Mouse (Mus musculus) right cerebral cortex, postnatal 36 days (tissue): ENCODE measurements around the gene Dnajb7.
"Not testable (repeated sequence)": the region's sequence is repeated elsewhere in the genome, so short reads cannot be mapped to it uniquely, and the experiment has no call there.

Experiments used
- DNase-seq, 2 experiments: peaks; one replicate each; pipeline ENCODE4 v3.0.0; 2022; ENCODE audit warnings: low spot score in 2 of 2, mixed read lengths in 1 of 2

The Dnajb7 gene

DNA sequence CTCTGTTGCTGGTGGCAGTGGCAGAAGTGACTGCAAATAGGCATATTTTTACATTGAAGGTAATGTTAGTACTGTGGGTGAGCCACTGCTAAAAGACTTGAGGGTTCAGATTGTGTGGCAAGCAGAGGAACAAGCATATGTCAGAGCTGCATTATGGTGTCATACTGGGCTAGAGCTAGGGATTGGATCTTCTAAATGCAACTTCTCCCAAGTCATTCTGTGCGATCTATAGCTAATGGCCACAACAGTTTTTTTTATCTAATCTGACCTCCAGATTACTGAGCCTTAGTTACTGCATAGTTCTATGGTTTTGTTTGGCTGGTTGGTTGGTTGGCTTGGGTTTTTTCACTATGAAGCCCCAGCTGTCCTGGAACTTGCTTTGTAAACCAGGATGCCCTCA lies at the start of gene Dnajb7:
Dnajb7 (minus strand) TSS at position 101 of the 400 bp plus-strand sequence.
- no peak for DNase-seq

DNA sequence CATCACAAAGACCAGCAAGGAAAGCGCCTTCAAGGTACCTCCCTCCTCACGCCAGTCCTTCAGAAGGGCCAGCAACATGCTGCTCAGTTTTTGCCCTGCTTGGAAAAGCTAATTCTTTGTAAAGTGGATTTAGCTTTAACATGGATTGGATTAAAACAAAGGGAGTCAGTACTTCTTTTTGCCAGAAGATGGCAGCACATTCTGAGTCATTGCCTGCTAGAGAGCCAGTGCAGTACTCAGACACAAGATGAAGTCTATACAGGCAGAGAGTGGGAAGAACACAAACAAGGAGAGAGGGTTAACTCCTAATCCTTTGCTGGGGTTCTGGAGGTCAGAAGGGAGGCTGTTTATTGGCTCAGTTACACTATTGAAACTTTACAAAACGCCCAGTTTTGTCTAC lies 40.4 kb upstream of the Dnajb7 start:
- DNase-seq: peak; percentile 12 to 20

DNA sequence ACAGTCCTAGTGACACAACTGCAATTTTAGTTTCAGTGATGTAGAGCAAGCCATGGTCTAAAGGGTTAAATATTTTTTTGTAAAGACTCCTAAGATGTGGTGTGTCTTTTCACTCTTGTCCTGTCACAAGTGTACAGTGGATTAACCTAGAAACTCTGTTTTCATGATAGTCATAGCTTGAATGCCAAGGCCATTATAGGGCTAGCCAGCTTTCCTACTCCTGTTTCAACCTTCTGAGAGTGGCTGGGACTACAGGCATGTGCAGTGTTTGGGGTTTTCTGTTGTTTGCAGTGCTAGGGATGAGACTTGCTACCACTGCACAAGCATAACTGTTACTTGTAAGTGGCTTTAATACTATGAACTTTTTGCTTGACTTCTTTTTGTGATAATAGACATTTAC lies 31.1 kb upstream of the Dnajb7 start:
- DNase-seq: no peak

DNA sequence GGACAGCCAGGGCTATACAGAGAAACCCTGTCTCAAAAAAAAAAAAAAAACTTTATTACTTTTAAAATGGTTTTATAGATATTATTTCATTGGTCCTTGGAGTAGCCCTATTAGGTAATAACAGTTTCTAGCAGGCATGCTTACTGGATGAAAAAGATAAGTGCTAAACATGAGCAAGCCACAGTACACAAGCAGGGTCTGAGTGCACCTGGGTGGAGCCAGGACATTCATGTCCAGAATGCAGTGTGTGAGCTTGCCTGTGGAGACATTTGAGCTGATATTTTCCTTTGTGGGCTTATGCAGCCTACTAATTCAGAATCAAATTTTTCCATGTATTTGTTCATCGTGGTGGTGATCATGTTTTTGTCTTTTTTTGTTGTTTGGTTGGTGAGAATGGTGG lies 30.2 kb upstream of the Dnajb7 start:
- DNase-seq: no peak

DNA sequence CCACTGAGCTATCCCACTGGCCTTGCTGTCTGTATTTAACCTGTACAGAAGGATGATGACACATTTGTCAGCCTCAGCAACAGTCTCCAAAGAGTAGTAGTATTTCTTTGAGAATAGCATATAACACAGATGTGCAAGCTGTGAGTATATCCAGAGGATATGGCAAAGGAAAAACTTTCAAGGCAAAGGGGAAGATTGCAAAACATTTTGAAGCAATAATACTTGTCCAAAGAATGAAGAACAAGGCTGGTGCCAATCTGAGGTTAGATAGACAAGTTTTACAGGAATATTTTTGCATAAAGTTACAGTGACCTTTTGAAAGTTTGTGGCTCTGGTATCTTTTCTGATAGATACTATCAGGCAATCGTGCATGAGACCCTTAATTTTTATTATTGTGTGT lies 23.1 kb upstream of the Dnajb7 start:
- no peak for DNase-seq

DNA sequence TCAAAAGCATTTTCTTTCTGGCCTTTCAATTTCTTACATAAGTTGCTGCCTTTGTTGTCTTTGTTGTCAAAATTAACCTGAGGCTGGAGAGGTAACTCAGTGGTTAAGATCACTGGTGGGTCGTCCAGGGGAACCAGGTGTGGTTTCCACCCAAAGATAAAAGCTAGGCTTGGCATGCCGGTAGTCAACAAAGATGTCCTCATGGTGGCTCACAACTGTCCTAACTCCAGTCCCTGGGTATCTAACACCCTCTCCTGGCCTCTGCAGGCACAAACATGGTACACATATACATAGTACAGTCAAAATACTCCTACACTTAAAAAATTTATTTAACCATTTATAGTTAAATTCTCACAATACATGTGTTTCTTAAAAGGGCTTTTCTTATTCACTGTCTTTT lies 19.8 kb upstream of the Dnajb7 start:
- no peak for DNase-seq

DNA sequence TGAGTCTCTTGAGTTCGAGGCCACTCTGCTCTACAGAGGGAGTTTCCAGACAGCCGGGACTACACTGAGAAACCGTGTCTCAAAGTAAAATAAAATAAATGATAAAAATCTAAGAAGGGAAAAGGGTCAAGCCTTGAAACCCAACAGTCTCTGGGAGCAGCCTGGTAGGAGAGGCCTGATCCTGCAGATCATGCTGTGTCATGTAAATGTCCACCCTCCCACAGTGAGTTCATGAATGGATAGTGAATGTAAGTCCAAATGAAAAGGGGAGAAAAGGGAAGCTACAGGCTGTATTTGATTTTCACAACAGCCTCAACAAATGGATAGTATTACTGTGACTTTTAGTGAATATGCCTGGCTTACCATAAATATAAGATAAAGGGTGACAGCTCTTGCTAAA lies 17.2 kb upstream of the Dnajb7 start:
- DNase-seq: no peak

DNA sequence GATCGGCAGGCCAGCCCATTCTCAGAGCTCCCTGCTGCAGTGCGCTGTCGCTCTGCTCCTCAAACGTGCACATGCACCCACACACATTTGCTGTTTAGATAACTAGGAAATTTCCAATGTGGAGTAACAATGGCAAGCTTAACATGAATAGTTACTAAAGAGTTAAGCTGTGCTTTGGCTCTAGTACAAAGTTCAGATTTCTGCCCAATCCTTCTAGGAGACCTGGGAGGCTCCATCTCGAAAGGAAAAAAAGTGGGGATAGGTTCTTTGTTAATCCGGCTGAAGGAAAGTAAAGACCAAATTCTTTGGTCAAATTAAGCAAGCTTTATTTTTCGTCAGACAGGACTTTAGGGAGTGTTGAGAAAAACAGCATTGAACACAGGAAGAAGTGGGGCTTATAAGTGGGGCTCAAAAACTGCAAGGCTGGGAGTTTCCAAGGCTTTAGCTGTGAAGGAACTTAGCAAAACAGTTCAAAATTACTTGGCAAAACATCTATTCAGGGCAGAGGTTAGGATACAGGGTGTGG lies 14.1 kb upstream of the Dnajb7 start:
- DNase-seq: no peak

DNA sequence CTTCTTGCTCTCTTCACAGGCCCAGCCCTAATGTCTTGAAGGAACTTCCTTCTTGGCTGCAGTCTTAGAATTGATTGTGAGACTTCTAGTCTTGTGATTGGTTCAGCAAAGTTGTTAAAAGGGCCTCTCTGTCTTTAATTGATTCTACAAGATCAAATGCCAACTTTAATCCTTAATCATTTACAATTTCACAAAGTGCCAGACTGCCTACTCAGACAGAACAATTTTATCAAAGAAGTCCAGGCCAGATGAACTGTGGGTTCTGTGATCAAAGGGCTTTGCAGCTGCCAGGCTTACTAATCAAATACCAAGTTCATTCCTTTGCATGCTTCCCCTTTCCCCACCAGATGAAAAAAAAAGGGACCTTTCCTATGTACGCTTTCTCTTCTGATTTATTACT lies 13.4 kb upstream of the Dnajb7 start:
- DNase-seq: no peak

DNA sequence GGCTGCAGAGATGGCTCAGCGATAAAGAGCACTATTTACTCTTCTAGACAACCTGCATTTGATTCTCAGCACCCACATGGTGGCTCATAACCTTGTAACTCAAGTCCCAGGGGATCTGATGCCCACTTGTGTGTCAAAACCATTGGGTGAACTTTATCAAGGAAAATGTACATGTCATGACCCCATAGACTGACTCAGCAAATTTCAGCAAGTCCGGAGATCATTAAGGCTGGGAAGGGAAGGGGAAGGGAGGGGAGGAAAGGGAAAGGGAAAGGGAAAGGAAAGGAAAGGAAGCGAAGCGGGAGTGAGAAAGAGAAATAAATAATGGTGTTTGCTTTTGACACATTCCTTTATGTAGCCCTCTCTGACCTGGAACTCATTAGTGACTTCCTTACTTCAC lies 10.0 kb upstream of the Dnajb7 start:
- no peak for DNase-seq

DNA sequence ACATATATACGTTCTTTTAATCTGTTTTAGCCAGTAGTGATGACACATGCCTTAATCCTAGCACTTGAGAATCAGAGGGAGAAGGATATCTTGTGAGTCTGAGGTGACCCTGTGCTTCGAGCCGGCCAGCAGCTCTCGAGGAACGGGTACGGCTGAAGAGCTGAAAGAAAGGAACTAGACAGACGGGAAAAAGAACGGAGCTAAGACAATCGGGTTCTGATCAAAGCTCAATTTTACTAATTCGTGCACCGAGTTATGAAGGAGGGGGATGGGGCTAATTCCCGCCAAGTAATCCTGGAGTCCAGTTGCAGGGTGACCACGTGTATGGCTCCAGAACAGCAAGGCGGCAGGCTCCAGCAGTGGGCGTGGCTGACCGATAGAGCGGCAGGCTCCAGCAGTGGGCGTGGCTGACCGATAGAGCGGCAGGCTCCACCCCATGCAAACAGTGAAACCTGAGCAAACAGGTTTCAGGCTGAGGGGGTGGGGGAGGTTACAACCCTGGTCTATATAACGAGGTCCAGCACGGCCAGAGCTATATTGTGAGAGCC lies 8.7 kb upstream of the Dnajb7 start:
- DNase-seq: not testable (repeated sequence)

DNA sequence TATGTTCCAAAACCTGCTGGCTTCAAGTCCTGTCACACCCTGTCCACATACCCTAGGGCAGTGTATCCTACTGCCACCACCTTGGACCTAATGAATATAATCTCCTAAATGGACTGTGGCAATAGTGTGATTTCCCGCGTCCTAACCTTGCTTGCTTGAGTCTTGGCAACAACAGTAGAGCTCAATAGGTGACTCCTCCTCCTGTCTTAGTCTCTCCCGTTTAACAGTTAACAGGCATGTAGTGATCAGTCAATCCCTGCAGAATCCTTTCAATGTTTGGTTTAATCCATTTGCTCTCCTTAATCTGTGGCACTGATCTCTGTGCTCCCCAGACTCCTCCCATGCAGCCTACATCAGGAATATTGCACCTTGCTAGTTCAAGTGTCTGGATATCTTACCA lies 3.1 kb downstream of the Dnajb7 start:
- DNase-seq: no peak

DNA sequence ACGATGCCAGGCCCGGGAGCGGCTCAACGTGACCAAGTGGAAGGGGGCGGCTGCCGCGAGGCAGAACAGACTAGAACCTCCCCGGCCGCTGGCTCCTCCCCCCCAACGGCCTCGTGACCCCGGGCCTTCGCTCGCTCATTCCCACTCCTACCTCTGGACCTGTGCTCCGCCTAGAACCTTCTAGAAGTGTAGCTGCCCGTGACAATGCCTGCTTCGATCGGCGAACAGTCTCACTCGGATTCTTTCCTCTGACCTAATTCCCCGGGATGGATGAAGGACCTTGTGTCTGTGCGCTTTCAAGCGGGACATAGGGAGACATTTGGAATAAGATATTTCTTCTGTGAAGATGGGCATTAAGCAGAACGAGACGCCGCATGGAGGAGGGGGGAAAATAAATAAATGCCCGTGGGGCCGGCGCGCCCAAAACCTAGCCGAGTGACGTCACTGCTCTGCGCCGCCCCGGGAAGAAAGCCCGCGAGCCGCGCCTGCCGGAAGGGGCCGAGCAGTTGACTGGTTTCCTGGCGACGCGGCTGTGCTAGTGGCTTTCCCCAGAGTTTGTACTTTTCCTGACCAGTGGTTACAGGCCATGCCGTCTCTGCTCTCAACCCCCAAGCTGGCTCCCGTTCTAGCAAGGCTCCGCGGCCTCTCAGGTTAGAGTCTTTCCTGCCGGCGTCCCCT lies 8.3 kb downstream of the Dnajb7 start, which contains the start of the genes St13 and Xpnpep3:
St13 (minus strand) TSS at position 440 of the 678 bp plus-strand sequence.
Xpnpep3 (plus strand) TSS at position 501 of the 678 bp plus-strand sequence.
- peak; percentile 93 to 94 for DNase-seq

DNA sequence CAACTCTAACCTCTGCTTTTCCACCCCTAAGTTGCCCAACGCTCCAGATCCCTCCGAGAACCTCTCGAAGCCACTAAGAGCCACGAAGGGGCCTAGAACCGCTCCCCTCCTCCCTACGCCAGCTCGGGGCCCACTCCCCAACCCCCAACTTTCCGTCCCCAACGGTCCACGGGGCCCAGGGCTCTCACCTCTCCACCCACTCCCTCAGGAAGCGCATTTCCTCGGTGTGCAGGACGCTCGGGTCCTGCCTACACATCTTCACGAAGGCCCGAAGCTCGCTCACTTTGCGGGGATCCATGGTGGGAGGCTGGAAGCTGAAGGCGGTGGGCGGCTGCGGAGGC lies 8.8 kb downstream of the Dnajb7 start:
- no peak for DNase-seq

DNA sequence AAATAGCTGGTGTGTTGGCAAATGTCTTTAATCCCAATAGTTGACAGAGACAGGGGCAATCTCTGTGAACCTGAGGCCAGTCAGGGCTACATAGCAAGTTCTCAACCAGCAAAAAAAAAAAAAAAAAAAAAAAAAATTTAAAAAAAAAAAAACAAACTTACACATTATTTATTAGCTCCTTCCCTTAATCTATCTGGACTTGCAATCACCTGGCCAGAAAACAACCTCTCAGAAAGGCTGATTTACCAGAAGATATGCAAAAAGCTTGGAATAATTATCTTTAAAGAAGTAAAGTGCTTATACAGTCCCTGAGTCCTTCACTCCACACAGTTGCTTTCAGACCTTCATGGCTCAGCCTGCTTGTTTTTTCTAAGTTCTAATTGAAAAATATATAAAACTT lies 9.9 kb downstream of the Dnajb7 start:
- DNase-seq: no peak

DNA sequence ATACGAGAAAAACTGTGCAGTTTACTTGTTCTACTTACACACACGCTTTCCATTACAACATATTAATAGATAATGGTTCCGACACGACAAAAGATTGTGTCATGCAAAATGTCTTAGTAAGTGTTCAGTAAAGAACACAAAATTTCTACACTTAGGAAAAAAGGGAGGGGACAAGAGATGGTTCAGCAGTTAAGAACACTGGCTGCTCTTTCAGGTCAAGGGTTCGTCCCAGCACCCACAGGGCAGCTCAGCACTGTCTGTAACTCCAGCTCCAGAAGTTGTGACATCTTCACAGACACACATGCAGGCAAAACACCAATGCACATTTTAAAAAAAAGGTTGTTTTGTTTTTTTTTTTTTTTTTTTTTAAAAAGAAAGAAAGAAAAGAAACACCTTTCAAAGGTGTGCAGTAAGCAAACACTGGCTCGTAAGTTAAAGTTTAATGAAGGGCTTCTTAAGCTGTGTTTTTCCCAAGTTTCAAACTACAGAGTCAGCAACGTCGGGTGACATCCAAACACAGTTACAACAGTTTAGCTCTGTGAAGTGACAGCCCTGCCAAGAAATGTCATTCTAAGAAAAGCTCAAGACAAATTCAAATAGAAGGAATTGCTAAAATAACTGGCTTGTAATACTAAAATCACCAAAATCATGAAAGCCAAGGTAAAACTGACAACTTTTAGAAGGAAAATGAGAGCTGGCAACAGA lies 13.7 kb downstream of the Dnajb7 start:
- DNase-seq: no peak

DNA sequence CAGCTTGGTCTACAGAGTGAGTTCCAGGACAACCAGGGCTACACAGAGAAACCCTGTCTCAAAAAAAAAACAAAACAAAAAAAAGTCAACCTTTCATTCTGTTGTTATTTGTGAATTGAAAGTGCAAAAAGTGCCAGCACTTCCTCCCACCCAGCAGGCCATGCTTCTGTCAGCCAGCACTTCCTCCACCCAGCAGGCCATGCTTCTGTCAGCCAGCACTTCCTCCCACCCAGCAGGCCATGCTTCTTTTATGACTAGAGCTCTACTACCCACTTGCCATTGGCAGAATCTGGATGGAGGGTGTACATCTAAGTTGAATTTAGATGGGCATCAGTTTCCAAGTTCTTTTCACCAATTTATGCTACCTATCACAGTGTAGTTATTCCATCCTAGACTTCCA lies 15.1 kb downstream of the Dnajb7 start:
- peak; percentile 29 to 62 for DNase-seq

DNA sequence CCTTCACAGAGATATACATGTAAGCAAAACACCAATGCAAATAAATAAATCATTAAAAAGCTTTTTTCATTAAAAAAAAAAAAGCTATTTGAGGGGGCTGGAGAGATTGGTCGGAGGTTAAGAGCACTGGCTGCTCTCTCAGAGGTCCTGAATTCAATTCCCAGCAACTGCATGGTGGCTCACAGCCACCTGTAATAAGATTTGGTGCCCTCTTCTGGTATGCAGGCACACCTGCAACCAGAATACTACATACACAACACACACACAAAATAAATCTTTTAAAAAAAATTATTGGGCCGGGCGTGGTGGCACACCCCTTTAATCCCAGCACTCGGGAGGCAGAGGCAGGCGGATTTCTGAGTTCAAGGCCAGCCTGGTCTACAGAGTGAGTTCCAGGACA lies 21.8 kb downstream of the Dnajb7 start:
- no peak for DNase-seq

DNA sequence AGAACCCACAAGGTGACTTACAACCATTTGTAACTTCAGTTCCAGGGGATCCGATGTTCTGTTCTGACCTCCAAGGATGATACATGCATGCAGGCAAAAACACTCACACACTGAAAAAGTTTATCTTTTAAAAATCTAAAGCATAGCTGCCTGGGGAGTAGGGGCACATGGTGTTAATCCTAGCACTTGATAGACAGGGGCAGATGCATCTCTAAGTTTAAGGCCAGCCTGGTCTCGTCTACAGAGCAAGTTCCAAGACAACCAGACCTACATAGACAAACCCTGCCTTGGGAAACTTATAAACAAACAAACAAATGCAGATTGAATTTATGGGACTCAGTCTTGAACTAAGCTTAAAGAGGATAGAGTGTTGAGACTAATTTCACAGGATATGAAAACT lies 29.3 kb downstream of the Dnajb7 start:
- DNase-seq: no peak

DNA sequence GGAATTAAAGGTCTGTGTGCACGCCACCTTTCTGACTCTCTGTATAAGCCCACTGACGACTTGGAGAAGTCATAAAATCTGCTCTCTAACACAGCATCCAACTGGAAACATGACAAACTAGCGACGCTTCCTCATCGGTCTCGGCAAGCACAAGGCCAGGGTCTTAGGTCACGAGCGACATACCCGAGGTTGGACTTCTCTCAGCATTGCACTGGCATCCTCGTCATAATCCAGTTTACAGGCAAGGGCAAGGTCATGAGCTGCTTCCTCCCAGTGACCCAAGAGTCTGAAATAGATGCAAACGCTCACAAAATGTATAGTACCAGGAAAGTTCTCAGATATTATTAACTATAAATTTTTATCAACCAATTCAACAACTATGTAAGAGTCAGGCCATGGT lies 33.5 kb downstream of the Dnajb7 start:
- no peak for DNase-seq

DNA sequence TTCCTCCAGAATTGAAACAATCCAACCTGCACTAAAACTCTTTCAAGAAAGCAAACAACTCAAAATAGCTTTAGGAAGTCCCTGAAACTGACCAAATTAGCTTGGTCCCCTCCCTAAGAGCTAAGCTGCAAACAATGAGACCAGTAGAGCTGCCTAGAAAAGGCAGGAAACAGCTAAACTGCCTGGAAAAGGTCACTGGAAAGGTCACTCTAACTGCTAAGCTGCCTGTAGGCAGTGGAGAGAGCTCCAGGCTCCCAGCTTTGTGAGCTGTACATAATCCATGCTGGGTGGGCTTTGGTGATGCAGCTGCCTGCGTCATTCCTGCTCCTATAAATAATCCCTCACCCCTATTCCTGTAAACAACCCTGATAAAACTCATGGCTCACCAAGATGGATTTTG lies 37.7 kb downstream of the Dnajb7 start:
- no peak for DNase-seq

DNA sequence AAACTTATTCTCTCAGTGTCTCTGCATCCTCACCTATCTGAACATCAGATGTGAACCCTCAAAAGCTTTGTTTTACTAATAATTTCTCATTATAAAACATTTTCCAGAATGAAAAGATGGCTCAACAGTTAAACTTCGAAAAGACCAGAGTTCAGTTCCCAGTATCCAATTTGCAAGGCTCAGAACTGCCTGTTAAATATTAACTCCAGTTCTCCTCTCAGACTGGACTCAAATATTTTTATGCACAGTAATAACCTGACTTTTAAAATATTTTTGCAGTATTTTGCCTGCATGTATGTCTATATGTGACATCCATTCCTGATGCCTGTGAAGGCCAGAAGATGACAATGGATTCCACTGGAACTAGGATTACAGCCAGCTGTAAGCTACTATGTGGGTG lies 39.5 kb downstream of the Dnajb7 start:
- no peak for DNase-seq

DNA sequence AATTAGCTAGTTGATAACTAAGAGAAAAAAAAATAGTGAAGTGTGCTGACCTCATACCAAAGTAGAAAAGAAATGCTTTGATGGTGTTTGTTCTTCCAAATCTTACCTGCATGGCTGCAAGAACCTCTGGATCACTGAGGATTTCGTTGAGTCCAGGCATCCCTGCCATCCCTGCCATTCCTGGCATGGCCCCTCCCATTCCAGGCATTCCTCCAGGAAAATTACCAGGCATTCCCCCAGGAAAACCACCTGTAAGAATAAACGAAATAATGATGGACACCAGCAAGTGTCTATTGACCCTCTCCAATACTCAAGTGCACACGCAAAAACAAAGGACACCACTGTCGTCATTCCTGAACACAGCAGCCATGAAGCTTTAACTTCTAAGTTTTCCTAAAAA lies 41.9 kb downstream of the Dnajb7 start:
- DNase-seq: no peak
